Mouse (Mus musculus) stomach, postnatal 0 days (tissue): ENCODE results near the gene Bloc1s2.
"Not testable (repeated sequence)": the region's sequence is repeated elsewhere in the genome, so short reads cannot be mapped to it uniquely, and the experiment has no call there.

ENCODE experiments used
- CTCF ChIP-seq: IDR thresholded peaks from 2 replicates; pipeline ENCODE4 v1.5.1; 2016; ENCODE audit warnings: antibody characterized with exemption, low read depth, mild to moderate bottlenecking, moderate library complexity
- EP300 ChIP-seq: optimal IDR thresholded peaks from 2 replicates; pipeline ENCODE3; 2016; ENCODE audit warnings: antibody characterized with exemption

DNA sequence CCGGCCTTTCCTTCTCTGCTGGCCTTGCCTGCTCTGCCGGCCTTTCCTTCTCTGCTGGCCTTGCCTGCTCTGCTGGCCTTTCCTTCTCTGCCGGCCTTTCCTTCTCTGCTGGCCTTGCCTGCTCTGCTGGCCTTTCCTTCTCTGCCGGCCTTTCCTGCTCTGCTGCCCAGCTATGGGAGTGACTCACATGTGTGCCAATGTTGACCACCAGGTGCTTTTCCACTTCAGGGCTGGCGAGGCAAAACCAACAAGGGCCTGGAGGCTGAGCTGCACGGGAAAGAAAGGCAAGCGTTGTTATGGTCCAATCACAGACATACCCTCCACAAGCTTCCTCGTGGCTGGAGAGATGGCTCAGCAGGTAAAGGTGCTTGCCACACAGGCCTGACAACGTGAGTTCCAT, 25.6 kb downstream of the Bloc1s2 start:
- not testable (repeated sequence) for TF ChIP-seq CTCF, EP300
